Mouse (Mus musculus): ENCODE data around the gene Zdhhc5.
A peak's percentile ranks its signal among the peaks of the same experiment; 100 is the strongest.
"Not testable (repeated sequence)": the region's sequence is repeated elsewhere in the genome, so short reads cannot be mapped to it uniquely, and the experiment has no call there.

Zdhhc5 gene

DNA sequence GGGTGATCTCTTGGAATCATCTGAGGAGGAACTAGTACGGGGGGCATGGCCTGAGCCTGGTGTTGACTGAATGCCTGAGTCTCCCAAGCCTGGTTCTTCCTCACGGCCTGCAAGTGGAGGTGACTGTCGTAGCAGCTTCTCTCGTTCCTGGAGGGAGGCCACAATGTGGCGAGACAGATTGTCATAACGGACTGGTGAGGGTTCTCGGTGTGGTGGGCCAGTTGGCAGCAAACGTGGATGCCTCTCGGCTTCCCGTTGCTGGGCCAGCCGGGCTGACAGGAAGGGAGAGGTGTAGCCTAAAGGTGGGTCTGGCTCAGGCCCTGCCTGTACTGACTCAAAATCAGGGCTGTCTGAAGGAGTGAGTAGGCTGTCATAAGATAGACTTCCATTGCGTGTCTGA, 24.9 kb downstream of the Zdhhc5 start:
- DNase-seq, result peak; percentile 53 to 62

GRCm38 (mm10) chr2:84688080-84688844, 26.7 kb downstream of the Zdhhc5 start:
- no peak for DNase-seq

DNA sequence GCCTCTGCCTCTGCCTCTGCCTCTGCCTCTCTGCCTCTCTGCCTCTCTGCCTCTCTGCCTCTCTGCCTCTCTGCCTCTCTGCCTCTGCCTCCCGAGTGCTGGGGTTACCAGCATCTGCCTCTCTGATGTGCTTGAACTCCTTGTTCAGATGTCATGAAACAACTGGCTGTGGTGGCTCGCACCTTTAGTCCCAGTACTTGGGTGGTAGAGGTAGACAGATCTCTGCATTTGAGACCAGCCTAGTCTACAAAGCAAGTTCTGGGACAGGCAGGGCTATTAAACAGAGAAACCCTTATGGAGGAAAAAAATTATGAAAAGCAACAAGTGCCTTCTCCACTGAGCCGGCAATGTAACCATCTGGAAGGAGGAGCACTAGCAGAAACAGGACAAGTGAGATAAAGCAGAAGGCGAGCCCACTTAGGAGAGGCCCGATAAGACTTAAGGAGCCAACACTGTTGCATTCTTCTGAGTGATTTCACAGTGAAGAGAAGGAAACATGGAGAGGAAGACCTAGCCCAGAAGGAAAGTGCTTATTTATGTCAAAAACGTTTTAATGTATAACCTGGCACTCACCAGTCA, 32.3 kb downstream of the Zdhhc5 start:
- no peak for DNase-seq

GRCm38 (mm10) chr2:84679016-84679415, 36.0 kb downstream of the Zdhhc5 start, which contains the start of gene Tmx2:
Tmx2 (minus strand) TSS chr2:84679140.
- DNase-seq, result no peak

GRCm38 (mm10) chr2:84677968-84678880, 36.8 kb downstream of the Zdhhc5 start, which contains the start of the genes Gm28635 and Med19:
Gm28635 (minus strand) TSS chr2:84678041.
Med19 (plus strand) TSS chr2:84678402.
- peak; percentile 89 to 91 for DNase-seq

- no peak for DNase-seq
These were observed 37.6 kb downstream of the Zdhhc5 start for GRCm38 (mm10) chr2:84677270-84677967.

DNA sequence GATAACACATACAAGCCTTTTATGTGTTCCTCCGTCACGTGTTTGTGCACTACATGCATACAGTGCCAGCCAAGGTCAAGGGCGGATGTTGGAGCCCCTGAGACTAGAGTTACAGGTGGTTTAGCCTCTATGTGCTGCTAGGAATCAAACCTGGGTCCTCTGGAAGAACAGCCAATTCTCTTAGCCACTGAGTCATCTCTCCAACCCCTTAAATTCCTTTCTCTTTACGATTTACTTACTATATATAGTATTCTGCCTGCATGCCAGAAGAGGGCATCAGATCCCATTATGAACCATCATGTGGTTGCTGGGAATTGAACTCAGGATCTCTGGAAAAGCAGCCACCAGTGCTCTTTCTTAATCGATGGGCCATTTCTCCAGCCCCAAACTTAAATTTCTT, 43.4 kb downstream of the Zdhhc5 start:
- not testable (repeated sequence) for DNase-seq

- peak; percentile 82 to 89 for DNase-seq
These were observed 44.4 kb downstream of the Zdhhc5 start, which contains the start of gene Selenoh for GRCm38 (mm10) chr2:84670569-84670933. Selenoh (minus strand) TSS chr2:84670770.

DNA sequence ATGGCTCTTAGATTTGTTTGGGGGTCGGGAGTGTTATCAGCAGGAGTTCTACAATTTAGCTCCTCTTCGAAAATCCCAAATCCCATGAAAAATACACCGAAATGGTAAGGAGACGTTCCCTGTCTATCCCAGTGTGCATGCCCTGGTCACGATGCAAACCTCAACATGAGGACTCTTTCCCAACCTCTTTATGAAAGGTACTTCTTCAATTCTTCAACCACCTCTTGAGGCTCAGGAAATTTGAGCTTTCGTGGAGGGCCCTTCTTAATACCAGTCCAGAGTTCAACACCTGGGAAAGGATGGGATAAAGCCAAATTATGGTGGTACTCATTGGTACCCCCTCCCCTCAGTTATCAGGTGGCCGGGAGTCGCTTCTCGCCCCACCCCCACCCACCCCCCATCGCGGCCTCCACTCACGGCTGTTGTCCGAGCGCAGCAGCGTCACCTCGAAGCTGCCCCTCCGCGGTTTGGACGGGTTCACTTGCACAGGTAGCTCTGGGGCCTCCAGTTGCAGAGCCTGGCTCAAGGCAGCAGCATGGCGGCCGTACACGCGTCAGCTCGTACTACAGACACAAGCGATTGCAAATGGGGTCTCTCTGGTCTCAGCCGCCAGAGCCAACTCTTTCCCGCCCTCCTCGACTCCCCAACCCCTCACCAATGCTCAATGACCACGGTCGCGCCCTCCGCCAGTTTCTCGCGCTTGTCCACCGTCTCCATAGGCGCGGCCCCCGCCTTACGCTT, 45.0 kb downstream of the Zdhhc5 start:
- DNase-seq, result peak in 1 of 2 experiments; percentile 66

DNA sequence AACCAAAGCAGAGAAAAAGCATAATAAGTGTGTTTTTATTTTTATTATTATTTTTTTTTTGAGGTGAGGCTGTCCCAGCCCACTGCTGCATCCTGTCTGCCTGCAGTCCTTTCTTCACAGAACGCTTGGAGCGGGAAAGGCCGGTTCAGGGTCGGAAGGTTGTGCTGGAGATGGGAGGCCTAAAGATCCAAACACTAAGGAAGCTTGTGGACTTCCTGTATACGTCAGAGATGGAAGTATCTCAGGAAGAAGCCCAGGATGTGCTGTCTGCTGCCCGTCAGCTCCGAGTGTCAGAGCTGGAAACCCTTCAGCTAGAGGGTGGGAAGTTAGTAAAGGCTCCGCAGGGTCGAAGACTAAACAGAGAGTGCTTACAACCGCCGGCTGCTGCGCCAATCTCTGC, 48.9 kb downstream of the Zdhhc5 start:
- DNase-seq, result no peak

DNA sequence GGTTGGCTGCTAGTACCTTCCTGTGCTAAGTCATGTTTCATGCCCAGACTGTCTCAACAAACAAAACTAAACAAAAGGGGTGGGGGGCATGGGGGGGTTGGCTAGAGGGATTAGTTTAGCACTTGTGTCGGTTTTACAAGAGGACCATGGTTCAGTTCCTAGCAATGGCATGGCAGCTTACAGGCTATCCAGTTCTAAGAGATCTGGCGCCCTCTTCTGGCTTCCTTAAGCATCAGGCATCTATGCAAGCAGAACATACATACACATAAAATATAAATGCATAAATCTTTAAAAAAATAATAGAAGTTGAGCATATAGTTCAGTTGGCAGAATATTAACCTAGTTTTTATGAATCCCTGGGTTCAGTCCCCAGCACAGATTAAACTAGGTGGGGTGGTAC, 52.1 kb downstream of the Zdhhc5 start:
- peak in 1 of 2 experiments; percentile 59 for DNase-seq

- no peak for DNase-seq
These were observed 54.7 kb downstream of the Zdhhc5 start for GRCm38 (mm10) chr2:84660253-84660652.

DNA sequence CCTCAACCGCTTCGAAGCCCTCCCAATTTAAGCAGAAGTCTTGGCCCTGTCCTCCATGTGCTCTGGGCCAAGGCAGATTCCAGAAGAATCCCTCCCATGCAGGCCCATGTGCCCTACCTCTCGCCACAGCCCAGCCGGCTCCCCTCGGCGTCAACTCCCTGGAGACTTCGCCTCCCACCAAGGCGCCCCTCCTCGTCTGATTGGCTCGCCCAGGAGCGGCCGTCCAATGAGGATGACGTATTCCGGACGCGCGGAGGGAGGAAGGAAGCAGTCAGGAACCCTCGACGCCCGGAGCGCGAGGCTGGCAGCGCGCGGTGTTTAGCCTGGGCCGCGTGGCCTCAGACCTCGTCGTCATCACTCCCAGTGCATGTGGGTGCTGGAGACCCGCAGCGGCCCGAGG, 56.2 kb downstream of the Zdhhc5 start, which contains the start of gene Btbd18:
Btbd18 (plus strand) TSS at position 274 of the 400 bp plus-strand sequence.
- no peak for DNase-seq

GRCm38 (mm10) chr2:84655864-84656263, 59.1 kb downstream of the Zdhhc5 start:
- DNase-seq, result no peak

DNA sequence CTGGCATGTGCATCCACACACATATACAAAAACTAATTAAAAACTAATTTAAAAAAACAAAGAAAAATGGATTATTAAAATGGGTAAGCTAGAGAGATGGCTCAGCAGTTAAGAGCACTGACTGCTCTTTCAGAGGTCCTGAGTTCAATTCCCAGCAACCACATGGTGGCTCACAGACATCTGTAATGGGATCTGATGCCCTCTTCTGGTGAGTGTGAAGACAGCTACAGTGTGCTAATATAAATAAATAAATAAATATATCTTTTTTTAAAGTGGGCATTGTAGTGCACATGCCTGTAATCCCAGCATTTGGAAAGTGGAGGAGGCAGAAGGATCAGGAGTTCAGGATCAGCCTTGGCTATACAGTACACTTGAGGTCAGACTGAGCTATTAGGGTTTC, 61.6 kb downstream of the Zdhhc5 start:
- DNase-seq, result no peak

GRCm38 (mm10) chr2:84650464-84651195, 64.3 kb downstream of the Zdhhc5 start, which contains the start of gene Ctnnd1:
Ctnnd1 (minus strand) TSS chr2:84650765.
- peak; percentile 84 to 88 for DNase-seq

- peak; percentile 32 to 37 for DNase-seq
These were observed 65.3 kb downstream of the Zdhhc5 start for GRCm38 (mm10) chr2:84649674-84650073.

- peak in 1 of 2 experiments; percentile 22 for DNase-seq
These were observed 66.6 kb downstream of the Zdhhc5 start for GRCm38 (mm10) chr2:84648369-84648768.

- no peak for DNase-seq
These were observed 67.9 kb downstream of the Zdhhc5 start for GRCm38 (mm10) chr2:84647051-84647568.

GRCm38 (mm10) chr2:84646138-84646537, 68.8 kb downstream of the Zdhhc5 start:
- no peak for DNase-seq

GRCm38 (mm10) chr2:84640833-84641232, 74.1 kb downstream of the Zdhhc5 start:
- no peak for DNase-seq
